Mouse (Mus musculus) kidney, embryonic 14.5 days (tissue): ENCODE measurements at regions not wholly inside any gene's neighbourhood (a gene's known extent, or its start where the extent isn't known, plus 50 kb on each side); places are given as distances from the start of the nearest gene placed in this dataset.
A peak's percentile ranks its signal among the peaks of the same experiment; 100 is the strongest.

Experiments
- ATAC-seq: fragments of 200-750 bp; cut with Nextera tagmentation; 2 replicates; pipeline ENCODE4 v1.8.0; 2017; ENCODE audit warnings: moderate number of reproducible peaks, mild to moderate bottlenecking, moderate TSS enrichment, moderate library complexity; ENCODE audit not compliant: low FRiP score, low TSS enrichment
- H3K27ac ChIP-seq: fragments of 300-500 bp; sonication (generic); 2 replicates; pipeline ENCODE4 v1.5.1; 2014; ENCODE audit warnings: low read depth, mild to moderate bottlenecking, low read length, moderate library complexity, mixed read lengths
- H3K27me3 ChIP-seq: fragments of 300-500 bp; sonication (generic); 2 replicates; pipeline ENCODE4 v1.6.1; 2014; ENCODE audit warnings: mild to moderate bottlenecking, low read length; ENCODE audit not compliant: control insufficient read depth, insufficient read depth
- H3K36me3 ChIP-seq: fragments of 300-500 bp; sonication (generic); 2 replicates; pipeline ENCODE4 v1.6.1; 2014; ENCODE audit warnings: low read length, mixed read lengths; ENCODE audit not compliant: control insufficient read depth, insufficient read depth
- H3K4me1 ChIP-seq: fragments of 300-500 bp; sonication (generic); 2 replicates; pipeline ENCODE4 v1.6.1; 2014; ENCODE audit warnings: low read length, mixed read lengths; ENCODE audit not compliant: control insufficient read depth, insufficient read depth
- H3K4me2 ChIP-seq: fragments of 300-500 bp; sonication (generic); replicated peaks from 2 replicates; pipeline ENCODE4 v1.6.1; 2014; ENCODE audit warnings: low read depth, mild to moderate bottlenecking, low read length
- H3K4me3 ChIP-seq: fragments of 300-500 bp; sonication (generic); 2 replicates; pipeline ENCODE4 v1.5.1; 2014; ENCODE audit warnings: mild to moderate bottlenecking, low read length
- H3K9ac ChIP-seq: fragments of 300-500 bp; sonication (generic); 2 replicates; pipeline ENCODE4 v1.6.1; 2014; ENCODE audit warnings: low read depth, mild to moderate bottlenecking, low read length, moderate library complexity
- H3K9me3 ChIP-seq: fragments of 300-500 bp; sonication (generic); 2 replicates; pipeline ENCODE4 v1.6.1; 2016; ENCODE audit warnings: low read length; ENCODE audit not compliant: control insufficient read depth
- WGBS: fragments of 180-500 bp; shearing (Covaris S2); extraction: QIAGEN DNeasy Blood & Tissue Kit; methylation state at CpG from one replicate; pipeline ENCODE4 v1.1.7; 2014; 5-methylcytosine and 5-hydroxymethylcytosine counted together

DNA sequence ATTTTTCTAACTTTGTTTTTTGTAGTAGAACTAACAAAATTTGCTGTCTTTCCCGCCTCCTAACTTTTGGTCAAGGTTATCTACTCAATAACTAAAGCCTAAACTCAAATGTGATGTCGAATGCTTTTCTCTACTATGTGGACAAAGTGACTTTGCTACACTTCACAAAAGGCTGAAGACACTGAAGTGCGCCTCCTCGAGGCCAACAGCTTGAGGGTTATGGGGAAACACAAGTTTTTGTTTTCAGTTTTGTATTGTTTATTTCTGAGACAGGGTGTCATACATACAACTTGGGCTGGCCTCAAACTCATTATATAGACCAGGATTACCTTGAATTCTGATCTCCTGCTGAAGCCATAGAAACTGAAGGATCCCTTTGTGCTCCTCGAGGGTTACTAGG, 162.4 kb upstream of the Tnfaip3 start:
- ATAC-seq: no peak
- H3K4me2 ChIP-seq: no peak overlapping the region
- no peak overlapping the region for H3K27ac ChIP-seq
- WGBS: 91% methylated on average over 5 of the region's 5 CpGs
- no peak overlapping the region for H3K9ac ChIP-seq
- H3K4me1 ChIP-seq: no peaks in the 10 kb centered on the region
- H3K27me3 ChIP-seq: no peaks in the 10 kb centered on the region
- H3K4me3 ChIP-seq: no peak overlapping the region
- H3K36me3 ChIP-seq: no peaks in the 10 kb centered on the region
- H3K9me3 ChIP-seq: 0 out of 2 replicates have a peak, but pooled peaks cover 4% of the 10 kb centered on the region

DNA sequence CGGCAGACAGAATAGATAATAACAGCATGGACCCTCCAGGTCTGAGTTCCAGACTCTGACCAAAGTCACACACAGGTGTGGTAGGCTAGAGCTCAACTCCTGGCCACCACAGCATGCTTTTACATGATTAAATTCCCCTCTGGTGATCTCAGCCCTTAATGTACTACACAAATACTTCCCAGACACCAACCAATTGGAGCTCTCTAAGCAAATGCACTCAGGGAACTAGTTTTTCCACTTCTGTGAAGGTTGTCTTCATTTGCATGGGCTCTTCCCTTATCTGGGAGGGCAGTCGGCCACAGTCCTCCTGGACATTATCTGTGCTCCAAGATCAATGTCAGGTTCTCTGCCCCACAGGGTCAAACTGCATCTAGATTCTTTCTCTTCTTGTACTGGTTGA, 162.0 kb upstream of the Tnfaip3 start:
- H3K27ac ChIP-seq: no peak overlapping the region
- no peak overlapping the region for H3K4me3 ChIP-seq
- H3K9me3 ChIP-seq: 0 out of 2 replicates have a peak, but pooled peaks cover 4% of the 10 kb centered on the region
- no peaks in the 10 kb centered on the region for H3K27me3 ChIP-seq
- no peak for ATAC-seq
- H3K4me2 ChIP-seq: no peak overlapping the region
- no peaks in the 10 kb centered on the region for H3K36me3 ChIP-seq
- H3K4me1 ChIP-seq: no peaks in the 10 kb centered on the region
- no peak overlapping the region for H3K9ac ChIP-seq
- 70% methylated on average over 2 of the region's 2 CpGs for WGBS

DNA sequence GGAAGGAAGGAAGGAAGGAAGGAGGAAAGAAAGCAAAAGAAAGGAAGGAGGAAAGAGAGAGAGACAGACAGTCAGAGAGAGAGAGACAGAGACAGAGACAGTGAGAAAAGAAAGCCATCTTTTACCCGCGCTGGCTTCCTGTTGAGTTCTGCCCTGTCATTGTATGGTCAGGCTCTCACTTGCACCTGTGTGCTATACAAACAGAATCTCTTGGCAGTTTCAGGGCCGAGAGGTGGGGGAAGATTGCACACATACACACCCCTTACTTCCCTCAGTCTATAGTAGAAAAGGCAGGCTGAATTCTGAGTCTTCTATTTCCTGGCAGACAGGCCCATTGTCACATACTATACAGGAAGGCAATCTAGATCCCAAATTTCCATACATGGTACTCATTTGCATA, 160.8 kb upstream of the Tnfaip3 start:
- no peaks in the 10 kb centered on the region for H3K36me3 ChIP-seq
- no peak overlapping the region for H3K9ac ChIP-seq
- WGBS: 87% methylated on average over 3 of the region's 3 CpGs
- H3K9me3 ChIP-seq: 0 out of 2 replicates have a peak, but pooled peaks cover 4% of the 10 kb centered on the region
- H3K4me1 ChIP-seq: no peaks in the 10 kb centered on the region
- ATAC-seq: no peak
- no peak overlapping the region for H3K4me3 ChIP-seq
- no peak overlapping the region for H3K4me2 ChIP-seq
- no peak overlapping the region for H3K27ac ChIP-seq
- no peaks in the 10 kb centered on the region for H3K27me3 ChIP-seq

DNA sequence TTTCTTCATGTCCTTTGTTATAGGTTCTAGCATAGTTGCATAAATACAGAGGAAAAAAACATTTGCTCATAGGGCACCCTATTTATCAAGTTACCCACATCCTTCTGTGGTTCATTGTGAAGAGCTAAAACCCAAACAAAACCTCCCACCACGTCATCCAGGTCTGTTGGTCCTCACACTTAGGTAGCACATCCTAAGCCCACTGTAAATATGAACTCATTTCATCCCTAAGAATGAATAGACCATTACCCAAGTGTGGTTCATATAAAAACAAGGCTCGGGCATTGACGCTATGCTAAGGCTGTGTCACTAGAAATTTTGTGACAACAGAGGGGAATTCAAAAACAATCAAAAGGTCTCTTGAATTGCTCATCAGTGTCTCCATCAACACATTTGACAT, 156.4 kb upstream of the Tnfaip3 start:
- H3K27ac ChIP-seq: no peak overlapping the region

DNA sequence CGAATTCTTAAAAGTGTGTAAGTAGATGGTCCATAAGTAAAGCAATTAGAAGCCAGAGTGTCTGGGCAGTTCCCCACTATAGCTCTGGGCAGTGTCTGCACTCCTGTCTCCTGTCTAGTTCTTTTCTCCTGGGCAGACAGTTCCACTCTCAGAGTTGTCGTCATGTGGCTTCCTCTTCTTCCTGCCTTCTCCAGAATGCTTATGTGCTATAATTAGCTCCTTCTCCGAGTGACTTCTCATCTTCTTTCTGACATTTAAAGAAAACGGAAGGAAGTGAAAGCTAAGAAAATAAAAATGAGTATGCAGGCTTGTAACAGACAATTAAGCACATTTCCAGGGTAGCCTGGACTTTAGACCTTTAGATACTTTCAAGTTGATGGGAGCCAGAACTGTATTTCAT, 155.1 kb upstream of the Tnfaip3 start:
- Histone ChIP-seq H3K9me3 (0 out of 2 replicates have a peak, but pooled peaks cover 2% of the 10 kb centered on the region), H3K4me3 (no peak overlapping the region), H3K36me3 (no peaks in the 10 kb centered on the region), H3K27me3 (no peaks in the 10 kb centered on the region), H3K9ac (no peak overlapping the region), H3K27ac (0 out of 2 replicates have a peak overlapping the region, but pooled peaks have one; percentile 32), H3K4me2 (no peak overlapping the region), H3K4me1 (no peaks in the 10 kb centered on the region)
- 52% methylated on average over 4 of the region's 4 CpGs for WGBS
- ATAC-seq: no peak

More for the DNA sequence above, 156.4 kb upstream of the Tnfaip3 start:
- Histone ChIP-seq H3K4me3 (no peak overlapping the region), H3K27me3 (no peaks in the 10 kb centered on the region), H3K36me3 (no peaks in the 10 kb centered on the region), H3K4me1 (no peaks in the 10 kb centered on the region), H3K4me2 (no peak overlapping the region), H3K9ac (no peak overlapping the region), H3K9me3 (0 out of 2 replicates have a peak, but pooled peaks cover 4% of the 10 kb centered on the region)
- 81% methylated on average over 3 of the region's 3 CpGs for WGBS
- no peak for ATAC-seq

DNA sequence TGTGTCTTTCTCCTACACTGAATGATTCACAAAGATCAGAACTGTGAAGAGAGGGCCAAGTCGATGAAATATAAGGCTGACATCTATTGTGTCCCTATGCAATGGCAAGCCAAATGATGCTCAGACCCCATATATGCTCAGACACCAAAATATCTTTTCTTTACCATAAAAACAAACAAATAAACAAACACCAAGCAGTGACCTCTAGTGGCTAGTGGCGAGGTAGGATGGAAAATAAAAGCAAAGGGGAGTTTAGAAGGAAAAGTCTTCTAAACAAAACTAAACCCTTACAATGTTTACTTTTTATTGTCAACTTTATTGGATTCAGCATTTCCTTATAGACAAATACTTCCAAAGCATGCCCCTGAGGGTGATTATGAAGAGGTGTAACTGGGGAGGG, 153.8 kb upstream of the Tnfaip3 start:
- Histone ChIP-seq H3K27me3 (no peaks in the 10 kb centered on the region), H3K4me3 (no peak overlapping the region), H3K9ac (no peak overlapping the region), H3K4me1 (no peaks in the 10 kb centered on the region), H3K4me2 (no peak overlapping the region), H3K9me3 (no peaks in the 10 kb centered on the region), H3K27ac (no peak overlapping the region), H3K36me3 (no peaks in the 10 kb centered on the region)
- 83% methylated on average over 2 of the region's 2 CpGs for WGBS
- no peak for ATAC-seq

DNA sequence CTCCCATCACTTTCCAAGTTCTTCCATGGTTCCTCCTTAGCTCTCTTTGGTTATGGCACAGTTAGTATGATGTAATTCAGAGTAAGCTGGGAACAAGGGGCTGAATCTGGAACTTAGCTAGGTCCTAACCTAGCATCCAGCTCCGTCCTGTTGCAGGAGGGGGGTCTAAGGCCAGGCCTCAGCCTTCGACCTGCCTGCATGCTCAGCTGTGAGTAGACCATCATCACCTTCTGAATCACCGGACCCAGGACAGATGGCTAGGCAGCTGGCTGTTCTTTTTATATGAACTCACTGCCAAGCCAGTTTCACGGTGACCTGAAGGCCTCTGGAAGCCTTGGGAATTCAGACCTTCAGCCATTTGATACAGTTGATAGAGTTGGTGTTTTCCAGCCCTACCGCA, 152.9 kb upstream of the Tnfaip3 start:
- H3K4me2 ChIP-seq: no peak overlapping the region
- ATAC-seq: no peak
- H3K27me3 ChIP-seq: no peaks in the 10 kb centered on the region
- no peak overlapping the region for H3K4me3 ChIP-seq
- no peak overlapping the region for H3K27ac ChIP-seq
- WGBS: 85% methylated on average over 5 of the region's 5 CpGs
- H3K9me3 ChIP-seq: no peaks in the 10 kb centered on the region
- no peaks in the 10 kb centered on the region for H3K4me1 ChIP-seq
- no peak overlapping the region for H3K9ac ChIP-seq
- H3K36me3 ChIP-seq: no peaks in the 10 kb centered on the region

DNA sequence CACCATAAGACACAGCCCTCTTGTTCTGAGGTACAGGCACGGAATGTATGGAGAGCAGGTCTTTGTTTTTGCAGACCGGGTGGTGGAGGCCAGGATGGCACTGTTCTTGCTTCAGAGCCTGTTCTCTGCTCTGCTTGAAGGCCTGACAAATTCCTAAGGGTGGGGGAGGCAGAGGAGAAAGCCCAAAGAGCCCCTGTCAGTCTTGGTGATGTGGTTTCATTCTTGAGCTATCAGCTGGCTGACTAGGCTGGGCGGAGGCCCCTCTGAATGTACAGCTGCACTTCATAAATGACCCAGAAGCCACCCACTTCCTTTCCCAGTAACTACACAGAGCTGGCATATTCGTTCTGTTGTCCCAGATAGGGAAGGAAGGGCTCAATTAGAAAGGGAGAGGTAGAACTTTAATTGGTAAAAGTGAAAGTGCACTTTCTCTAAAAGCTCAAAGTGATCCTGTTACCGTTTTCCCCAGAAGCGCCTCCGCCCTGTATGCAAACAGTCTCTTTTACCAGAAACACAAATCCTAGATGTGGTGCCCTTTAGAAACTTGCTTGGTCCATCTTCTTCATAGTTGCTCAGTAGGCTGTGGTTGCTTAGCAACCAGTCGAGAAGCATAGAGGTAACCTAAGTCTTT, 152.3 kb upstream of the Tnfaip3 start:
- Histone ChIP-seq H3K4me1 (no peaks in the 10 kb centered on the region), H3K4me2 (no peak overlapping the region), H3K27ac (no peak overlapping the region), H3K9ac (no peak overlapping the region), H3K9me3 (no peaks in the 10 kb centered on the region), H3K36me3 (no peaks in the 10 kb centered on the region), H3K27me3 (no peaks in the 10 kb centered on the region), H3K4me3 (no peak overlapping the region)
- ATAC-seq: peak; percentile 64; the same call in 1 of the 2 replicates
- WGBS: 48% methylated on average over 8 of the region's 8 CpGs

DNA sequence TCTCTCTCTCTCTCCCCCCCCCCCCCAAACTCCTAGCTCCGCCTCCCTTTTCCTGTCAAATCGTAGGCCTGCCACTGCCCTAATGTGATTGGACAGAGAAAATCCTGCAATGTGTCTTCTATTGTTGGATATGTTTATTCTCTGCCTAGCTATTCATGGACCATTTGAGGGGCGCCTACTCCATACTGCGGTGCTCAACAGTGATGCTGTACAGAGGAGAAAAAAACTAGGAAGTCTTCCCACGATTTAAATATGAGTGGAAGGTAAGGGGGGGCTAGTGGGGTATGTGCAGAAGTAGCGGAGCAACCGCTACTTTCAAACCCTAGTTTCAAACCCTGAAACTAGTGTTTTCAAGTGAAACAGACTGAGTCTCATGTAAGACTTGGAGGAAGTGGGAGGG, 151.6 kb upstream of the Tnfaip3 start:
- Histone ChIP-seq H3K27me3 (no peaks in the 10 kb centered on the region), H3K4me2 (no peak overlapping the region), H3K4me3 (no peak overlapping the region), H3K9me3 (no peaks in the 10 kb centered on the region), H3K4me1 (no peaks in the 10 kb centered on the region), H3K9ac (no peak overlapping the region), H3K36me3 (no peaks in the 10 kb centered on the region), H3K27ac (no peak overlapping the region)
- WGBS: 86% methylated on average over 7 of the region's 7 CpGs
- no peak for ATAC-seq
